Mouse (Mus musculus): Measurements from ENCODE around the gene Esrra. TPM values are rescaled to one million over a fixed set of nuclear protein-coding genes. Genes with fewer than 3 reads are reported as not detected.
A peak's percentile ranks its signal among the peaks of the same experiment; 100 is the strongest.
"Not testable (repeated sequence)": the region's sequence is repeated elsewhere in the genome, so short reads cannot be mapped to it uniquely, and the experiment has no call there.

Gene Esrra
- polyA plus RNA-seq, 1 experiment from 2014 or later, result 11.4 TPM

- H3K4me3 ChIP-seq (replicated peaks), result no peak overlapping the region
- ATAC-seq (ENCODE audit: low FRiP score), result no peak
- no peaks in the 10 kb centered on the region for H3K27me3 ChIP-seq
- WGBS, result 94% methylated on average over 9 of the region's 9 CpGs
- H3K9ac ChIP-seq, result no peak overlapping the region
- peaks cover 41% of the 10 kb centered on the region for H3K36me3 ChIP-seq (replicated peaks)
- H3K4me1 ChIP-seq, result peaks cover 12% of the 10 kb centered on the region
- no peak overlapping the region for H3K4me2 ChIP-seq
- H3K9me3 ChIP-seq, result no peaks in the 10 kb centered on the region
- no peak overlapping the region for H3K27ac ChIP-seq
Measured at GRCm38 (mm10) chr19:6914540-6914939, 7.1 kb downstream of the Esrra start.

DNA sequence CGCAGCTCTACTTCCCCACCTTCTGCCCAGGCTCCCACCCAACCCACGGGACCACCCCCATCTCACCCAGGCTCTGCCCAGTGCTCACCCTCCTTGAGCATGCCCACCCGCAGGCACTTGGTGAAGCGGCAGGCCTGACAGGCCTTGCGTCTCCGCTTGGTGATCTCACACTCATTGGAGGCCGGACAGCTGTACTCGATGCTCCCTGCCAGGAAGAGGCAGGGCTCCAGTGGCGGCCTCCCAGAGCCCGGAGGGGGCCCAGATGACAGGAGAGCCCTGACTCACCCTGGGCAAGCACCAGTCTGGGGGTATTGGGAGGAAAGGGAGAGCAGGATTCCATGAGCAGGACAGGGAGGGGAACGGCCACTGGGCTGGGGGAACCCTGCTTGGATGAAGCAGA, 7.6 kb downstream of the Esrra start:
- no peak overlapping the region for H3K4me2 ChIP-seq
- H3K4me3 ChIP-seq (replicated peaks), result no peak overlapping the region
- H3K9me3 ChIP-seq, result no peaks in the 10 kb centered on the region
- H3K27me3 ChIP-seq, result no peaks in the 10 kb centered on the region
- H3K36me3 ChIP-seq (replicated peaks), result peaks cover 41% of the 10 kb centered on the region
- WGBS, result 88% methylated on average over 11 of the region's 11 CpGs
- ATAC-seq (ENCODE audit: low FRiP score), result no peak
- H3K27ac ChIP-seq, result no peak overlapping the region
- no peak overlapping the region for H3K9ac ChIP-seq
- peaks cover 12% of the 10 kb centered on the region for H3K4me1 ChIP-seq

GRCm38 (mm10) chr19:6913036-6913435, 8.6 kb downstream of the Esrra start:
- H3K9ac ChIP-seq, result no peak overlapping the region
- no peak overlapping the region for H3K4me3 ChIP-seq (replicated peaks)
- peaks cover 34% of the 10 kb centered on the region for H3K36me3 ChIP-seq (replicated peaks)
- 88% methylated on average over 6 of the region's 6 CpGs for WGBS
- no peaks in the 10 kb centered on the region for H3K9me3 ChIP-seq
- peaks cover 22% of the 10 kb centered on the region for H3K4me1 ChIP-seq
- H3K27ac ChIP-seq, result no peak overlapping the region
- no peaks in the 10 kb centered on the region for H3K27me3 ChIP-seq
- ATAC-seq (ENCODE audit: low FRiP score), result no peak
- H3K4me2 ChIP-seq, result no peak overlapping the region

GRCm38 (mm10) chr19:6912205-6912970, 9.2 kb downstream of the Esrra start:
- Histone ChIP-seq H3K36me3 (replicated peaks) (peaks cover 35% of the 10 kb centered on the region), H3K27ac (no peak overlapping the region), H3K4me1 (peaks cover 28% of the 10 kb centered on the region), H3K27me3 (no peaks in the 10 kb centered on the region), H3K4me2 (no peak overlapping the region), H3K9me3 (no peaks in the 10 kb centered on the region), H3K4me3 (replicated peaks) (no peak overlapping the region), H3K9ac (no peak overlapping the region)
- ATAC-seq (ENCODE audit: low FRiP score), result no peak
- 91% methylated on average over 15 of the region's 15 CpGs for WGBS

GRCm38 (mm10) chr19:6911101-6912074, 10.2 kb downstream of the Esrra start:
- 87% methylated on average over 19 of the region's 19 CpGs for WGBS
- H3K4me3 ChIP-seq (replicated peaks), result peak overlapping the region; percentile 25
- H3K36me3 ChIP-seq (replicated peaks), result peaks cover 45% of the 10 kb centered on the region
- H3K4me1 ChIP-seq, result peaks cover 29% of the 10 kb centered on the region
- no peak overlapping the region for H3K27ac ChIP-seq
- H3K9me3 ChIP-seq, result no peaks in the 10 kb centered on the region
- H3K27me3 ChIP-seq, result no peaks in the 10 kb centered on the region
- ATAC-seq (ENCODE audit: low FRiP score), result no peak
- H3K9ac ChIP-seq, result 0 out of 2 replicates have a peak overlapping the region, but pooled peaks have one; percentile 13
- peak overlapping the region; percentile 72 for H3K4me2 ChIP-seq

DNA sequence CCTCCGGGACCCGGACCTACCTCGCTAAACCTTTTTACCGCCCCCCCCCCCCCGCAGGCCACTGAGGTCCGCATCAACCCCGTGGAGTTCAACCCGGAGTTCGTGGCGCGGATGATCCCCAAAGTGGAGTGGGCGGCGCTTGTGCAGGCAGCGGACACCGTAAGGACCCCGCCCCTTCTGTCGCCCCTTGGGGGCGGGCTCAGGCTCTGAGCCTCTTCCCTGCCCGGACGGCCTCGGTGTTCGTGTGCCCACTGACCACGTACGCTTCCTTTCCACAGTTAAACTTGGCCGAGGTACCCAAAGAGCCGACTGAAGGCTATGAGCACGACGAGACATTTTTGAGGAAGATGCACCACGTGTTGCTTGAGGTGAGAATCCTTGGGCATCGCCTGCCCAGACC, 11.3 kb downstream of the Esrra start:
- Histone ChIP-seq H3K9ac (peak overlapping the region; percentile 72), H3K4me1 (peaks cover 29% of the 10 kb centered on the region), H3K4me2 (peak overlapping the region; percentile 72), H3K4me3 (replicated peaks) (peak overlapping the region; percentile 65), H3K36me3 (replicated peaks) (peaks cover 53% of the 10 kb centered on the region), H3K27ac (peak overlapping the region; percentile 98)
- H3K9me3 ChIP-seq, H3K27me3 ChIP-seq: not testable (repeated sequence)
- ATAC-seq (ENCODE audit: low FRiP score), result peak; percentile 42
- WGBS, result 2% methylated on average over 30 of the region's 30 CpGs

- H3K4me3 ChIP-seq (replicated peaks), result peak within 1 kb of the TSS; percentile 65
- peaks cover 29% of the 10 kb centered on the region for H3K4me1 ChIP-seq
- no peaks in the 10 kb centered on the region for H3K27me3 ChIP-seq
- WGBS, result under 1% methylated on average over 65 of the region's 65 CpGs
- H3K4me2 ChIP-seq, result peak within 1 kb of the TSS; percentile 72
- peak; percentile 92 for ATAC-seq (ENCODE audit: low FRiP score)
- peaks cover 60% of the 10 kb centered on the region for H3K36me3 ChIP-seq (replicated peaks)
- H3K27ac ChIP-seq, result peak within 1 kb of the TSS; percentile 98
- H3K9ac ChIP-seq, result peak within 1 kb of the TSS; percentile 72
- no peaks in the 10 kb centered on the region for H3K9me3 ChIP-seq
Measured at GRCm38 (mm10) chr19:6909507-6910289, 11.9 kb downstream of the Esrra start, which contains the start of the genes Trmt112 and Prdx5. Trmt112 (plus strand) TSS chr19:6909698. Prdx5 (minus strand) TSS chr19:6910106.

DNA sequence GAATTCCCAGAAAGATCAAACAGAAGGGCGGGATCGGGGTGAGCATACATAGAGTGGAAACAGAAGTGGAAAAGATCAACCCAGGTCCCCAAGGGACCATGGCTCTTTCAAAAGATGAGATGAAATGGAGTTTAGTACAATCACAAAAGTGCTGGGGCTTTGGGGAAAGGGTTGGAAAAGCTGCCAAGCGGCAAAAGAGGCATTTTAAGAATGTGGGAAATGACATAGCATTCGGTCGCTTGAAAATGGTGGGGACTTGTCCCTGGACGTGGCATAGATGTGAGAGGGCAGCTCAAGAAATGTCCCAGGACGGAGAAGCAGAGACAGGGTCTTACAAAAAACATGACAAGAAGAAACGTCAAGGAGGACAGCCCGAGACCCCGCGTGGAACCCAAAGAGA, 12.6 kb downstream of the Esrra start:
- Histone ChIP-seq H3K4me2 (peak overlapping the region; percentile 72), H3K9ac (peak overlapping the region; percentile 72), H3K9me3 (no peaks in the 10 kb centered on the region), H3K4me1 (peaks cover 29% of the 10 kb centered on the region), H3K36me3 (replicated peaks) (peaks cover 63% of the 10 kb centered on the region), H3K4me3 (replicated peaks) (peak overlapping the region; percentile 65), H3K27me3 (no peaks in the 10 kb centered on the region), H3K27ac (peak overlapping the region; percentile 98)
- ATAC-seq (ENCODE audit: low FRiP score), result no peak
- WGBS, result 12% methylated on average over 11 of the region's 11 CpGs

GRCm38 (mm10) chr19:6907811-6908540, 13.6 kb downstream of the Esrra start:
- H3K9ac ChIP-seq, result peak overlapping the region; percentile 72
- H3K27me3 ChIP-seq, result no peaks in the 10 kb centered on the region
- 92% methylated on average over 7 of the region's 7 CpGs for WGBS
- H3K9me3 ChIP-seq, result no peaks in the 10 kb centered on the region
- peak overlapping the region; percentile 65 for H3K4me3 ChIP-seq (replicated peaks)
- peaks cover 29% of the 10 kb centered on the region for H3K4me1 ChIP-seq
- ATAC-seq (ENCODE audit: low FRiP score), result no peak
- H3K36me3 ChIP-seq (replicated peaks), result peaks cover 55% of the 10 kb centered on the region
- H3K27ac ChIP-seq, result no peak overlapping the region
- peak overlapping the region; percentile 72 for H3K4me2 ChIP-seq

DNA sequence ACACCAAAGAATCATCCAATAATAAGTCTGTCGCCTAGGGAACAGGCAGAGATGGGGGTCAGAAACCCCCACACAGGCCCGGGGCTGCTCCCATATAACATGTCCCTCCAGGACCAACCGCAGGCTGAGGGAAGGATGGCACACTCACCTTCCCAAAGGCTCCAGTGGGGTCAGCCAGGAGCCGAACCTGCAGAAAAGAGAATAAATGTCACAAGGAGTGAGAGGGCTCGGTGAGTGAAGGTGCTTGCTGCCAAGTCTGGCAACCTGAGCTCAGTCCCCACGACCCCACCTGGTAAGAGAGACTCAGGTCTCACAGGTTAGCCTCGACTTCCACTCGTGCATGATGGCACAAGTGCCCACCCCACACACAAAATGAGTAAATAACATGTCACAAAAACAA, 14.5 kb downstream of the Esrra start:
- WGBS, result 91% methylated on average over 8 of the region's 8 CpGs

GRCm38 (mm10) chr19:6906199-6906598, 15.4 kb downstream of the Esrra start:
- 90% methylated on average over 3 of the region's 3 CpGs for WGBS
- Histone ChIP-seq H3K27ac (no peak overlapping the region), H3K9ac (no peak overlapping the region), H3K4me1 (peaks cover 22% of the 10 kb centered on the region), H3K4me2 (no peak overlapping the region), H3K4me3 (replicated peaks) (no peak overlapping the region), H3K36me3 (replicated peaks) (peaks cover 37% of the 10 kb centered on the region), H3K9me3 (no peaks in the 10 kb centered on the region), H3K27me3 (no peaks in the 10 kb centered on the region)
- ATAC-seq (ENCODE audit: low FRiP score), result no peak

More for the DNA sequence above, 14.5 kb downstream of the Esrra start:
- Histone ChIP-seq H3K9ac (no peak overlapping the region), H3K4me1 (peaks cover 29% of the 10 kb centered on the region), H3K4me3 (replicated peaks) (no peak overlapping the region), H3K27ac (no peak overlapping the region), H3K27me3 (no peaks in the 10 kb centered on the region), H3K4me2 (no peak overlapping the region), H3K36me3 (replicated peaks) (peaks cover 46% of the 10 kb centered on the region), H3K9me3 (no peaks in the 10 kb centered on the region)
- ATAC-seq (ENCODE audit: low FRiP score), result no peak

Measured in forebrain, embryonic 12.5 days (tissue).